Mouse (Mus musculus) cerebellum, postnatal 25 days (tissue): ENCODE measurements around the gene Adamts18.

Source experiments
- DNase-seq, 2 experiments: peaks; one replicate each; pipeline ENCODE4 v3.0.0; 2021; ENCODE audit warnings: mixed read lengths in 2 of 2

The Adamts18 gene

DNA sequence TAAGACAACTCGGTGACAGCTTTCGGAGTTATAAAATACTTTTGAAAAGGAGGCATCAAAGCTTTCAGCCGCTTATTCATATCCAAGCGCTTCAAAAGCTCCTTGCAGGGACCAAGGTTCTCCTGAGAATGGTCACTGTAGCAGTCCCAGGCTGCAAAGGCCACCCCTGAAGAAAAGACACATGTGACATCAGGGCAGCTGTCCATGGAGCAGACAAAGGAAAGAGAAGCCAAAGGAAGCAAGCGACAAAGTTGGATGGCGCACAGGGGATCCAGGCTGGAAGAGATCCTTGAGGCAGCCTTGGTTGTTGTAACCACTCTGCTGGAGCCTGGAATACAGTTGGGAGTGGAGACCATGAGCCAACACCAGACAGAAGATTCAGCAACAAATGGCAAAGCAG is 10.3 kb downstream of the Adamts18 start:
- DNase-seq, result peak; percentile 40 to 54

DNA sequence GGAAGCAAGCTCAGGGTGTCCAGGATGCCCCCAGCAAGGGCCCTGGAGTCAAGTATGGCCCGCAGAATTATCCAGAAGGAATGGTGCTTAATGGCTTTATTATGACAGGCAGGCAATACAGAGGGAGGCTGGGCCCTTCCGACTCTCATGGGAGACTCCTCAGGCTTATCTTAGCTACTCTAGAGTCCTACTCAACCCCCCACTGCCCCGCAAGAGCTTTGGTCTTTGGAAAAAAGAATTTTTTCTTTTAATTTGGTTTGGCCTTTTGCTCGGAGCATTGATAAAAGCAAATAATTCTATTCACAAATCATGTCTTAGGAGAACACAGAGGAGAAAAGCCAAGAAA is 11.0 kb downstream of the Adamts18 start:
- DNase-seq, result no peak

DNA sequence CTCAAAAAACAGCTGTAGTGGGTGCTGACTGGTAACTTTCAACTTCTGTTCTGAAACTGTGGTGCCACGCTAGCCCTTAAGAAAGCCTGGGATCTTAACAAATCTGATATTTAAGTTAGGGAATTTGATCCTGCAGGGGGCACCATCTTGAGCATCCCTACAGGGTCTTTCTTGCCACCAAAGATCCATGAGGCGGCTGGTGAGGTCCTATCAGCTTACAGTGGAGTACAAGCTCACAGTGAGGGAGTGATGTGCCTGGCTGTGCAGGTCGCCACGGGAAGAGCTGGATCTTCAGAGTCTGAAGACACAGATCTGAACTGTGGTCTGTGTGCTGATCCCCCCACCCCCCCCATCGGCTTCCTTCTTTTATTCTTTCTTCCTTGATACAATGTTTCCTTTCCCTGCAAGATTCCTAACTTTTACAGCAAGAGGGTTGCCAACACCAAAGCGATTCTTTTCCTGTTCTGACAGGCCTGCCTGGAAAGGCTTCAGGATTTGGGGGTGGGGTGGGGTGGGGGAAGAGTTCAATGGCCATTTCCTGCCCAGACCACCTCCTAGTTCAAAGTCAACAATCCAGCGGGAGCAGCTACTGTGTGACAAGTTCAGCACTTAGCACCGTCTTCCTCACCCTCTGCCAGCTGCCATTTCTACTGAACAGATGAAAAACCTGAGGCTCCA is 11.5 kb downstream of the Adamts18 start:
- DNase-seq, result no peak

DNA sequence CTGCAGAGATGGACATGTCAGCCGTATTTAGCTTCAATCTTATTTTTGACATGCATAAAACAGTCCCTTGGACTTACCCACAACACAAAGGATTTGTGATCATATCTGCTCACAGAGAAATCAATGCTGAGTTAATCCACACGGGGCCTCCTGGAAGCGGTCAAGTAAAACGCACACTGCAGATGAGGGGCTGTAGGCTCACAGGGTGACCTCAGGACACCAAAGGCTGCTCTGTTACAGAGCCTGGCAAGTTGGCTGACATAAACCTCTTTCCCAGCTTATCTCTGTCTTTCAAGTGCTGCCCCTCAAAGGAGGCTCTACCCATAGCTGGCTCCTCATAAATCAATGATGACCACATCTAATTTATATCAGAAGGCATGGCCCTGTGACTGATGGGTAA is 14.9 kb downstream of the Adamts18 start:
- no peak for DNase-seq

DNA sequence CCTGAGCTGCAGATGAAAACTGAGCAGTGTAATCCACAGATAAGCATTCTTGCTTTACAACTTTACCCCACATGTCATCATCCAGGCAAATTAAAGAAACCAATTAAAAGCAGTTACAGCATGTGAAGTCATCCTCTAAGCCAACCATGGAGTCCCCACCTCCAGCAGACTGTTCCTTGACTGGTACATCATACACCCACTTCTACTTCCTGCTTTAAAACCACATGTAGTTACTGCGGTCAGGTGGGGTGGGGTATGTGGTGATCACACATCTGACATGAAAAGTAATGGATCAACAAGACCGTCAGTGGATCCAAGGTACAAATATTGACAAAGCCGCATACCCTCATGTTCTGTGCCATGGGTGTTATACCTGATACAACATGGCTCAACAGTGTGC is 21.3 kb downstream of the Adamts18 start:
- no peak for DNase-seq

DNA sequence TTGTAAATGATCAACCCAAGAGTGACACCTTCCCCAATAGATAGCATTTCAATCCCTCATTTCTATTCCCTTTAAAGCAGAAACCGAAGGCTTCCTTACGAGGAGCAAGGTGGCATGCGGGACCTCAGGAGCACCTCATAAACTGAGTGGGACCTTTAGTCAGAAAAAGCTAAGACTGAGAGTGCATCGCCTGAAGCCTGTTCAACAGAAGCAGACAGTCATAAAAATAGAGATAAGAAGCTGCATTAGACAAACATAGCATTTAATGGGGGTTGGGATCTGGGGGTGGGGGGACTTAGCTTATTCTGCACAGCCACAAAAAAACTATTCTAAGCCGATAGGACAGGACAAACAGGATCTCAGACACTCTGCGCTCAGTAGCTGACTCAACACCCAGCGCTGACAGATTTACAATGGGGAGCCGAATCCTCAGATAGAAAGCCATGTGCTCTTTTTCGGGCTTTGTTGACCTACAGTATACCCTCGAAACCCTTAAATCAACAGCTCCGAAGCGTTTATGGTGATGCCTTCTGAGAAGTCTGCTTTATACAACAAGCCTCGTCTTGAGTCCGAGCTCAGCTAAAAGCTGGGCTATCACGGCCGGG is 27.5 kb downstream of the Adamts18 start:
- DNase-seq, result no peak

DNA sequence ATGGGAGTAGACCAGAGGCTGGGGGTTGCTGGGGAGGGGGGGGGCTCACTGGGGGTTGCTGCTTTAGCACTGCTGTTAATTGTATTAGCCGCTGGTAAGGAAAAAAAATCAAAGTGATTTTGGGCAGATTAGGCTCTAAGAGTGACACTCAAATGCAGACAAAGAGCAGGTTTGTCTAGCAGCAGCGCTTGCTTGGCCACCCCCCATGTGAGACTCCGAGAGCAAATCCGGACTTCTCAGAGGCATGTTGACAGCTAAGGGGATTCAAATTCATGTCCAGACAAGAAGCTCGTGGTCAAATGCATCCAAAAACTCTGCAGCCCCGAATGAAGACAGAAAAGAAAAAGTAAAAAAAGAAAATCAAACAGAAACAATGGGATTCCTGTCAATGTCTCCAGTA is 34.6 kb downstream of the Adamts18 start:
- no peak for DNase-seq

DNA sequence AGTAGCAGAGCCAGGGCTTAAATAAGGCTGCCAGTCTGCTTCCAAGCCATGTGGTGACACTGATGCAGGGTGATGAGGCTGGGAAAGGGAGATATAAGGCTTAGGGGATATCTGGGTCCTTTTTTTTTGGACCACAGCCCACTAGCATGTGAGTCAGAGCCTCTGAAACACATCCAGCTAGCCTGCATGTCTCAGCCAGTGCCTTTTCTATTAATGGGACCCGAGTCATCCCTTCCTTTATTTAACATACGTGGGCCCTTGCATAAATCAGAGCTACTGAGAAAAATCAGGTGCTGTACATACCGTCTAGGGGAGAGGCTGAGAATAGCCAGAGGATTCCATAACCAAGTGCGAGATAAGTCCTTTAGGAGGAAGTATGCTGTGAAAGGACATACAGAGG is 37.0 kb downstream of the Adamts18 start:
- peak in 1 of 2 experiments; percentile 54 for DNase-seq

DNA sequence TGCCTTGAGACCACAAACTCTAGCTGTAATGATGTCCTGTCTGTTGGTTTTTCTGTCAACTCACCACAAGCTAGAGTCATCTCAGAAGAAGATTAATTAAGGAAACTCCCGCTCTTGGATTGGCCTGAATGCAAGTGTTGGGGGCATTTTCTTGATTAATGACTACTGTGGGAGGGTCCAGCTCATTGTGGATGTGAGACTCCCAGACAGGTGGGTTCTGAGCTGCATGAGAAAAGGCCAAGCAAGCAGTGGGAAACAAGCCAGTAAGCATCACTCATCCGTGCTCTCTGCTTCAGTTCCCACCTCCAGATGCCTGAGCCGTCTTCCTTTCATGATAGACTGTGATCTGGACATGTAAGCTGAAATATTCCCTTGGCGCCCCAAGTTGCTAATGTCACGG is 38.6 kb downstream of the Adamts18 start:
- DNase-seq, result no peak

DNA sequence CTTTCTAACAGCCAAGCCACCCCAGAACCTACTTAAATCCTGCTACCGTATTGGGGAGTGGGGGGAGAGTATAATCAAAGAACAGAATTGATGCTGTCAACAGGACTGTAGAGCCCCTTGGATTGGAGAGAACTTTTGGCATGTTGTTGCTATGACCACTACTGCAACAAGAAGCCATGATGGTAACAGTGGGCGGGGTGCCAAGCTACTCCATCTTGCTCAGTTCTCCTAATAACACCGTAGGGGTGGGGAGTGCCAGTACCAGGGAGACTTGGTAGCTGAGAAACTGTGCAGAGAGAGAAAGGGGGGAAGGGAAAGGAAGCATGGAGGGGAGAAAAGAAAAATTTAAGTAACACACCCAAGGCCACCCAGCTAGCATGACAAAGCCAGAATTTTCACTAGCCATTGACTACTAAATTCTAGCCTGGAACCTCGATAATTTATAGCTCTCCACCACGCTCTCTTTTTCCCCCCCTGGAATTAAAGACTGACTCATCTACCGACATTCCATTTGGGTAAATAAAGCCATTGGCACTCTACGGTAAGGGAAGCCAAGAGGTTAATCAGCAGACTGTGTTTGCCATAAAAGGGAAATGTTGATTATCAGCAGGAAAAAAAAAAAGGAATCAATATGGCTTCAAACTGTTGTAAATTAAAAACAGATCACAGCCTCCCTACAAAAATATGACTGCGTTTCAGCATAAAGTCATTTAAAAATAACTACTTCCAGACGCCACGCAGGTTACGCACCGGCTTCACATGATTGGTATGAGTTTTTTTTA is 44.5 kb downstream of the Adamts18 start:
- DNase-seq, result peak in 1 of 2 experiments; percentile 50

DNA sequence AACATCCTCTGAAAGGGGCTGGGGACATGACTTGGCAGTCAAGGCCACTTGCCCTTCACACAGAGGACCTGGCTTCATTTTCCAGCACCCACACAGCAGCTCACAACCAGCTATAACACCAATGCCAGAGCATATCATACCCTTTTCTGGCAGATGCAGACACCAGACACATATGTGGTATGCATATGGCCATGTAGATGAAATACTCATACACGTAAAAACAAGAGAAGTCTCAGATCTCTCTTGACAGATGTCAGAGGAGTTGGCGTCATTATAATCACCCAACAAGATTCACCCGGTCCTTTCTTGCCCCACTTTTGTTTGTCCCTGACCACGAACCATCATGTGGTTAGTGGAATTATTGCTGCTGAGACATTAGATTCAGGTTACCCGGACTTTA is 47.0 kb downstream of the Adamts18 start:
- no peak for DNase-seq

DNA sequence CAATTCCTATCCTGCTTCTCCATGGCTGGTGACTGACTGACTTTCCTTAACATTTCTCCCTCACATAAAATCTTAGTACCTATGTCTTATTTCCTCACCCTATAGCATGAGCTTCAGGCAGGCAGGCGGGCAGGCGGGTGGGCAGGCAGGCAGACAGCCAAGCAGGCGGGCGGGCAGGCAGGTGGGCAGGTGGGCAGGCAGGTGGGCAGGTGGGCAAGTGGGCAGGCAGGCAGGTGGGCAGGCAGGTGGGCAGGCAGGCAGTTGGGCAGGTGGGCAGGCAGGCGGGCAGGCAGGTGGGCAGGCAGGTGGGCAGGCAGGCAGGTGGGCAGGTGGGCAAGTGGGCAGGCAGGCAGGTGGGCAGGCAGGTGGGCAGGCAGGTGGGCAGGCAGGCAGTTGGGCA is 48.0 kb downstream of the Adamts18 start:
- DNase-seq, result peak in 1 of 2 experiments; percentile 61

DNA sequence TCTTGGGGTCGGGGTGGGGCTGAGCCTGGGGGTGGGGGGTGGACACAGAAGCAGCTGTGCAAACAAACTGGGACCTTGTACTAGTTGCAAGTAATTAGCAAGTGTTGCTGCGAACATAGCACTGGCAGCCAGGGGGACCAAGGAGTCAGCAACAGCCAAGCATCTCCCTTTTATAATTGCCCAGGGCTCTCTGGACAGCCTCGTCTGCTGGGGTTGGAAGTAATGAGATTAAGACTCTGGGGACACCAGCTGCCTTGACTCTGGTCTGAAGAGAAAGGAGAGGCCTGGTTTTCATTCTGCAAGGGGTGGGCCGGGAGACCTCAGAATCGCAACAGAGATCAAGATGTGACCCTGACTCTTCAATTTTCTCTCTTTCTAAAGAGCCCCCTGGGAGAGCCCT is 49.0 kb downstream of the Adamts18 start:
- peak in 1 of 2 experiments; percentile 48 for DNase-seq

DNA sequence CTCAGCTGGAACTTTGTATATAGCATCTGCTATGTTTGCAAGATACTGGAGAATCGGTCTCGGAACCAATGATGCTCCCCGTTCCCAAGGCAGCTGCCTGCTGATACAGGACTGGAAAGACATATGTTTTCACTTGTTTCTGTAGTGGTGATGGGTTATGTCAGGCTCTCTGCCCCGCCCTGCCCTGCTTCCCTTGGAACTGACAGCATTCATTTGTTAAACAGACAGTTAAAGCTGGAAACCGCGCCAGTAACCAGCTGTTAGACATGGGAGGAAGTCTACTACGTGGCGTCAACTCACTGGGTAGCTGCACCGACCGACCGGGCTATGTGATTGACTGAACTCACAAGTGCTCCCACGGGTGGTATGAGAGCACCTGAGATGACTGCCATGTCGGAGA is 56.7 kb downstream of the Adamts18 start:
- peak in 1 of 2 experiments; percentile 37 for DNase-seq

DNA sequence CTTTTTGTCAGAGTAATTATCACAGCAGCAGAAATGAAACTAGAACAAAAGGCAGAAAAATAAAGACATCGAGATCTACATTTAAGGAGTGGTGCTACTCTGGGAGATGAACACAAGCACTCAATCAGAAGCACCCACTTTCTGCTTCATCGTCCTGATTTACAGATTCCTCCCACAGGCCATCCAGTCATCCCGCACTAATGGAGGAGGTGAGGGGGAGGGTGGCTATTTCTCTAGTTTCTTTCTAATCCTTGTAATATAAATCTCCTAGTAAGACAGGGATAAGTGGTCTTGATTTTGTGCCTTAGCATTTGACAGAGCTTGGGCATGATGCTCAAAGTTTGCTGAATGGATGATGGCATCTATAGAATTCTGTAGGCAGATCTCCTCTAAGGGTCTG is 57.5 kb downstream of the Adamts18 start:
- no peak for DNase-seq

DNA sequence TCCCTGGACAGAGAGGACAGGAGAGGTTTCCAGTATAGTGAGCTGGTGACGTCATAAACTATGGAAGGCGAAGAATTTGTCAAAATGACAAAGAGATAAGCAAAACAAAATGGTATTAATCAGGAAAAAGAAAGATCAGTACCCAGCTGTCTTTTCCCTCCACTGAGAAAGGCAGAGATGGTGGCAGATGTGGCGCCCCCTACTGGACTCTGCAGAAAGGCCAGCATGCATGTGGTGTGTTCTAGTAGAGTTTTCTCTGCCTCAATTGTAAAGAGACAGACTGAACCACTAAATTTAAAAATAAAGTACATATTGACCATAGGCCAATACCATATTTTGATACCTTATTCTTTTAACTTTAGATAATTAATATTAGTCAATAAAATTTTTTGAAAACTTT is 64.8 kb downstream of the Adamts18 start:
- DNase-seq, result no peak

DNA sequence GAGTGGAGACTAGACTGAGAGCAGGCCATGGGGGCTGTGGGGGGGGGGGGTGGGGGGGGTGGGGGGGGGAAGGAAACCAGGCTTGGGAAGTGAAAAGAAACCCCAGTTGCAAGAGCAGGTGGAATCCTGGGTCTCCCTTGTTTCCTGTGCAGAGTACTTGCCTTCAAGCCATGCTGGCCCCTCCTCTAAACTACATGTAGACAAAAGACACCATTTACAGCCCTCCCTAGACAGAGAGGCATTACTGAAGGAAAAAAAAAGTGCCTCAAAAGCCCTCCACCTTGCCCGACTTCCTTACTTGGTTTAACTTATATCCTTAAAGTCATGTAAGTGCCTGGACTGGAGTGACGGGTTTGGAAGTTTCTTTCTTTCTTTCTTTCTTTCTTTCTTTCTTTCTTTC is 67.0 kb downstream of the Adamts18 start:
- DNase-seq, result no peak

DNA sequence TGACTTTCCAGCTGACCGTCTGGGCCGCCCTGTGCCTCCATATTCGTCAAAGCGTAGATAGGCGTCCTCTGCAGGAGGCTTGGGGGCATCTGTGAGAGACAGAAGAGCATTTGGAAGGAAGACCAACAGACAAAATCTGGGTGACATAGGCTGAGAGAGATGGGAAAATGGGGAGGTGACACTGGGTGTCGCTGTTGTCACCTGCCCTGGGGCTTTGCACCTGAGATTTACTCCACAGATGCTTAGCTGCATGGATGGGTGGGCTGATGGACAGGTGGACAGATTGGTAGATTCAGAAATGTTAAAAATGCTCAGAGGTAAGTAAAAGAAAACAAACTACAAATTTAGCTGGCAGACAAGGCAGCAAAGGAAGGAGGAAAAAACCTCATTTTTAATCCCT is 73.2 kb downstream of the Adamts18 start:
- peak; percentile 53 to 73 for DNase-seq

DNA sequence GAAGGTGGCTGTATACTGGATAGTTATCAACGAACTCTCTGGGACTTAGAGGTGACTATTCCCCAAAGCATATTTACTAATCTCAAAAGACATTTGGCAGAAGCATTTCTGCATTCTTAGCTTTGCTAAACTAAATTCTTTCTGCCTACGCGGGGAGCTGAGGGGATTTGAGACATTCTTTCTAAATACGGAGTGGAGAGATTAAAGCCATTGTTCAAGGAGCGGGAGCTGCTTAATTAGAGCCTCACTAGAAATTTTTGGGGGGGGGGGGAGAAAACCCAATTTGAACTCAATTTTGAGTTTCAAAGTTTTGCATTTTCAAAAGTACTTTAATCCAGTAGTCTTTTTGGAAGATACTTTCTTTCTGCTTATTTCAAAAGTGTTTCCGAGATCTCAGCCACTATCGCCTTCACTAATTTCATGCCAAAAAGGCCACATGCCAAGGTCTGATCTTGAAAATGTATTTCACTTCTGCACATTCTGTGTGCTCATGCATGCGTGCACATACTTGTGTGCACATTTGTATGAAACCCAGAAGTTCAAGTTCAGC is 79.6 kb downstream of the Adamts18 start:
- DNase-seq, result no peak

DNA sequence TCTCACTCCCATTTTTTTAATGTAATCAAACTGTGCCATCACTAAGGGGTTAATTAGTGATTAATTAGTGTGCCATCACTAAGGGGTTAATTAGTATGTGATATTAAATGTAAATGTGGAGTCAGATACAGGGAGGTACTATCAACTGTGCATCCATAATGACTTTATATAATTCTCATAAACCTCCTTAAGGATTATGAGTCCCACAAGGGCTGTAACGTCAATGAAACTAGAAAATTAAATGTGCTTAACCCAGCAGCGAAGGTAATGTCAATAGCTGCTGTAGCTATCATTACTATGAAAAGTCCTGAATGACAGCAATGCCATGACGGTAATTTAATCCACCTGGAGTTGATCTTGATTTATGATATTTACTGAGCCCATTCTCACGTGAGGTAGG is 83.4 kb downstream of the Adamts18 start:
- no peak for DNase-seq

DNA sequence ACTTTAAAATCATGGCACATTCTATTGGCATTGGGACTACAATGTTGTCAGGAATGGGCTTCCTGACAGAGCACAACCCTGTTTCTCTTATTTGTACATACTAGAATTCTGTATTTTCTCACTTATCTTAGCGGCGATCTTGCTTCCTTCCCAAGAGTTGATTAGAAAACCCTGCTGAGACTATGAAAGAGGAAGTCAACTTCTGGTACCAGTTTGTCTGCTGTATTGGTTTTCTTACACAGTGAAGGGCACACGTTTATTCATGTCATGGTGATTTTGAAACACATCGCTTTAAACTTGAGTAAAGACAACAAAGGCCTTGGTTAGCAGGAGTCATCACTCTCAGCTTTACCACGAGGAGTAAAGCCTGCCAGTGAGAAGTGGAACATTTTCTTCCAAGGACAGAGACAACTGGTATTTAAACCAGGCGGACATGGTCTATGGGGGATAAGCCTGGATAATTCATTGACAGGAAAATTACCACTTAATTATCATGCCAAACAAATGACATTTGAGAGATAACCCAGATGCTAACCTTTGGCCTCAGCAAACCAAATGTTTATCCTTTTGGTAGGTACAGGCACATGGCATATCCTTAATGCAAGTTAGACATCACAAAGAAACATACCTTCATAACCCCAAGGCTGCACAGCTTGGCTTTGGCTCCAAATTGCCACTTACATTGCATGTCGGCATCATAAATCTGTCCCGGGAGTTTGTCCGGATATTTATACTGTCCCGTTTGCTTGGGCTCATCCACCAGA is 84.8 kb downstream of the Adamts18 start:
- DNase-seq, result no peak

DNA sequence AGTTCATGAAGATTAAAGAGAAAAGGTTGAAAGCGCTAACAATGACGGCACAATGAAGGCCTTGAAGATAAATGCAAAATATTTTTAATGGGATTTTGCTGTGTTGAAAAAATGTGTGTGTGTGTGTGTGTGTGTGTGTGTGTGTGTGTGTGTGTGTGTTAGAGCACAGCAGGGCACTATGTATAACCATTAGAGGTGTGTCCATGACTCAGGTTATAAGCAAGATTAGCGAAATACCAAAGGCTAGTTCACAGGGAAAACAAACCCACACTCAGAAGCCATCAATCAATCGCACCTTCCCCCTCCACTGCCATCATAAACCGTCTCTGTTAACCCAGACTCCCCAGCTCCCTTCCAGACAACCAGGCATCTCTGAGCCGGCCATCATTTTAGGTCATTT is 86.4 kb downstream of the Adamts18 start:
- DNase-seq, result no peak

DNA sequence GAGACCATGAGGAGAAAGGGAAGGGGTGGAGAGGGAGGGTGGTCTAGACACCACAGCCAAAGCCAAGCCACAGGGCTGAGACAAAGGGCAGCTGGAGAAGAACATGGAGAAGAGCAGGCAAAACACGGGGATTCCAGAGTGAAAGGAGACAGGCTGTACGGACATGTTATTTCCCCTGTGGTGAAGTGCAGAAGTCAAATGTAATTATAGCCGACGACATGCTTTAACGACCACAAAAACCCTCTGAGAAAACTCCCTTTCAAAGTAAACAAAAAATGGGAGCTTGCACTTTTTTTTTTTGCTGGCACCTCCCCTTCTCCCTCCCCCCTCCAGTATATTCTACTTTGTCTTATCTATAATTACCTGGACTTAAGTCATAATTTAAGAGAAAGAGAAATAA is 92.7 kb downstream of the Adamts18 start:
- no peak for DNase-seq
